Mouse (Mus musculus) lung, embryonic 14.5 days (tissue): ENCODE measurements around the gene Dnph1. TPM values are rescaled to one million over a fixed set of nuclear protein-coding genes. Genes with fewer than 3 reads are reported as not detected.

Source experiments
- ATAC-seq: fragments of 200-750 bp; cut with Nextera tagmentation; 2 replicates; pipeline ENCODE4 v1.8.0; 2017; ENCODE audit warnings: mild to moderate bottlenecking, moderate TSS enrichment, moderate library complexity; ENCODE audit not compliant: insufficient read depth
- DNase-seq: peaks from one replicate; pipeline ENCODE4 v3.0.0-alpha.2; 2015
- H3K27ac ChIP-seq: fragments of 300-500 bp; sonication (generic); 2 replicates; pipeline ENCODE4 v1.5.1; 2014; ENCODE audit warnings: low read depth, mild to moderate bottlenecking, moderate library complexity
- H3K27me3 ChIP-seq: fragments of 300-500 bp; sonication (generic); 2 replicates; pipeline ENCODE4 v1.6.1; 2014; ENCODE audit warnings: low read length, control low read depth; ENCODE audit not compliant: insufficient read depth
- H3K36me3 ChIP-seq: fragments of 300-500 bp; sonication (generic); 2 replicates; pipeline ENCODE4 v1.6.1; 2014; ENCODE audit warnings: control low read depth; ENCODE audit not compliant: insufficient read depth
- H3K4me1 ChIP-seq: fragments of 300-500 bp; sonication (generic); 2 replicates; pipeline ENCODE4 v1.6.1; 2014; ENCODE audit warnings: antibody characterized with exemption, control low read depth; ENCODE audit not compliant: insufficient read depth
- H3K4me2 ChIP-seq: fragments of 300-500 bp; sonication (generic); 2 replicates; pipeline ENCODE4 v1.6.1; 2014; ENCODE audit warnings: mild to moderate bottlenecking
- H3K4me3 ChIP-seq: fragments of 300-500 bp; sonication (generic); 2 replicates; pipeline ENCODE4 v1.5.1; 2014; ENCODE audit warnings: low read depth, low read length
- H3K9ac ChIP-seq: fragments of 300-500 bp; sonication (generic); 2 replicates; pipeline ENCODE4 v1.6.1; 2014
- H3K9me3 ChIP-seq: fragments of 300-500 bp; sonication (generic); 2 replicates; pipeline ENCODE4 v1.6.1; 2016; ENCODE audit warnings: low read depth, low read length, control low read depth
- CTCF ChIP-seq: IDR thresholded peaks from 2 replicates; pipeline ENCODE4 v1.5.1; 2016; ENCODE audit warnings: antibody characterized with exemption, low read depth
- WGBS: fragments of 180-500 bp; shearing (Covaris S2); extraction: QIAGEN DNeasy Blood & Tissue Kit; methylation state at CpG from one replicate; pipeline ENCODE4 v1.1.7; 2014; 5-methylcytosine and 5-hydroxymethylcytosine counted together
- polyA plus RNA-seq: library from polyadenylated mRNA; unstranded; fragments of >200 nt; fragmentation: Nextera tagmentation; extraction: Ambion mirVana; gene quantifications from 2 replicates; pipeline ENCODE4 v1.2.1, GENCODE M21; 2014

The Dnph1 gene
- polyA plus RNA-seq, 1 experiment from 2014 or later: 60.8 TPM

- Histone ChIP-seq H3K36me3 (no peaks in the 10 kb centered on the region), H3K27me3 (no peaks in the 10 kb centered on the region), H3K4me3 (peak overlapping the region; percentile 18), H3K27ac (no peak overlapping the region), H3K9ac (peak overlapping the region; percentile 30), H3K9me3 (no peaks in the 10 kb centered on the region), H3K4me1 (no peaks in the 10 kb centered on the region), H3K4me2 (peak overlapping the region; percentile 55)
- no peak for TF ChIP-seq CTCF
- 24% methylated on average over 25 of the region's 25 CpGs for WGBS
- ATAC-seq (peak; percentile 71), DNase-seq (peak; percentile 64)
Measured at GRCm38 (mm10) chr17:46520385-46520979, 24.0 kb downstream of the Dnph1 start.

- Histone ChIP-seq H3K27me3 (no peaks in the 10 kb centered on the region), H3K9me3 (no peaks in the 10 kb centered on the region), H3K9ac (no peak overlapping the region), H3K27ac (no peak overlapping the region), H3K4me3 (no peak overlapping the region), H3K4me2 (peak overlapping the region; percentile 55; the same call in 1 of the 2 replicates), H3K36me3 (no peaks in the 10 kb centered on the region), H3K4me1 (no peaks in the 10 kb centered on the region)
- DNase-seq: no peak
- WGBS: 62% methylated on average over 9 of the region's 9 CpGs
- TF ChIP-seq CTCF: no peak
- no peak for ATAC-seq
Measured at GRCm38 (mm10) chr17:46521174-46521573, 24.7 kb downstream of the Dnph1 start.

GRCm38 (mm10) chr17:46521963-46522668 is 25.6 kb downstream of the Dnph1 start:
- no peaks in the 10 kb centered on the region for H3K27me3 ChIP-seq
- H3K4me3 ChIP-seq: no peak overlapping the region
- 42% methylated on average over 24 of the region's 24 CpGs for WGBS
- no peak overlapping the region for H3K9ac ChIP-seq
- peak; percentile 30 for DNase-seq
- H3K27ac ChIP-seq: no peak overlapping the region
- H3K36me3 ChIP-seq: no peaks in the 10 kb centered on the region
- TF ChIP-seq CTCF: peak; percentile 42
- H3K9me3 ChIP-seq: no peaks in the 10 kb centered on the region
- H3K4me1 ChIP-seq: no peaks in the 10 kb centered on the region
- ATAC-seq: no peak
- no peak overlapping the region for H3K4me2 ChIP-seq

DNA sequence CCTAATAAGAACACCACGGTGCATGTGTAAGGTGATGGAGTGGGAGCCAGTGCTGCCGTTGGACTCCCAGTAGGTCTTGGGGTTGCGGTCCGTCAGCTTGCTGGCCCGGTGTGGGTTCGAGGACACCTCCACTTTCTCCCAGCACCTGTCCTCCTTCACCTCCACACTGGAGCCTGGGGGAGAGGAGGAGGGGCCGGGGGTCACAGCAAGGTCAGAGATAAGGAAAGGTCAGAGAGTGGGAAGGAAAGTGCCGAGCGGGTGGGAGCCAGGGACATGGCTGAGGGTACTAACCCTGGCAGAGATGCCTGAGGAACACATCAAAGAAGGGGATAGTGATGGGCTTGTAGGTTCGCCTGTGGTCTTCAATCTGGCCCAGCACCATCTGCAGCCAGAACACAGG is 28.6 kb downstream of the Dnph1 start:
- no peak for ATAC-seq
- WGBS: 50% methylated on average over 10 of the region's 10 CpGs
- TF ChIP-seq CTCF: no peak
- Histone ChIP-seq H3K4me3 (no peak overlapping the region), H3K9ac (no peak overlapping the region), H3K36me3 (no peaks in the 10 kb centered on the region), H3K4me2 (no peak overlapping the region), H3K4me1 (no peaks in the 10 kb centered on the region), H3K9me3 (no peaks in the 10 kb centered on the region), H3K27ac (no peak overlapping the region), H3K27me3 (no peaks in the 10 kb centered on the region)
- DNase-seq: no peak

GRCm38 (mm10) chr17:46525579-46526307 is 29.2 kb downstream of the Dnph1 start:
- ATAC-seq: peak; percentile 70
- DNase-seq: peak; percentile 90
- H3K36me3 ChIP-seq: no peaks in the 10 kb centered on the region
- H3K4me2 ChIP-seq: no peak overlapping the region
- H3K4me3 ChIP-seq: no peak overlapping the region
- H3K9ac ChIP-seq: no peak overlapping the region
- no peak overlapping the region for H3K27ac ChIP-seq
- H3K4me1 ChIP-seq: no peaks in the 10 kb centered on the region
- H3K9me3 ChIP-seq: no peaks in the 10 kb centered on the region
- no peaks in the 10 kb centered on the region for H3K27me3 ChIP-seq
- WGBS: 32% methylated on average over 12 of the region's 12 CpGs
- peak; percentile 99 for TF ChIP-seq CTCF

DNA sequence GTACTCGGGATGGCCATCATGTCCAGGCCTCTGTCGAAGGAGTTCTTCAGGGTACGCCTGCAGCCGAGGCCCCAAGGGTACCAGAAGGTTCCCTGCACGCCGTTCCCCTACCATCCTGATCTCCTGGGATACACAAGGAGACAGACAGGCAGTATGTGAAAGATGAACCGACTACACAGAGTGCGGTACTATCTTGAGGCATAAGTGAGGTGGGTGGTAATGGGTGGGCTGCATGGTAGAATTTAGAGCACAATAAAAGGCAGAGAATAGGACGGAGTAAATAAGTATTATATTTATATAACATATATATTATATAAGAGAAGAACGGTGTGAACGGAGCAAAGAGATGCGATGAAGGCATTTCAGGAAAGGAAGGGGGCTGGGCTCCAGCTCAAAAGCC is 47.1 kb downstream of the Dnph1 start:
- Histone ChIP-seq H3K4me1 (no peaks in the 10 kb centered on the region; the same call in 1 of the 2 replicates), H3K9me3 (no peaks in the 10 kb centered on the region), H3K4me2 (no peak overlapping the region), H3K27me3 (peaks cover 5% of the 10 kb centered on the region; the same call in 1 of the 2 replicates), H3K36me3 (peaks cover 22% of the 10 kb centered on the region), H3K4me3 (no peak overlapping the region), H3K27ac (no peak overlapping the region), H3K9ac (no peak overlapping the region)
- no peak for TF ChIP-seq CTCF
- ATAC-seq: no peak
- DNase-seq: no peak
- WGBS: 83% methylated on average over 12 of the region's 12 CpGs
